Mouse (Mus musculus) embryonic fibroblast, embryonic 13.5 days (primary cell): Measurements from ENCODE around the gene Frs2.

ENCODE experiments used
- CTCF ChIP-seq: IDR thresholded peaks from 2 replicates; pipeline ENCODE4 v1.5.1; 2011; ENCODE audit warnings: mild to moderate bottlenecking, control low read depth, low read length, moderate library complexity, borderline replicate concordance; ENCODE audit not compliant: insufficient read depth
- POLR2A ChIP-seq: IDR thresholded peaks from 2 replicates; pipeline ENCODE4 v1.6.1; 2011; ENCODE audit warnings: low read depth, mild to moderate bottlenecking, control low read depth, low read length, moderate library complexity

DNA sequence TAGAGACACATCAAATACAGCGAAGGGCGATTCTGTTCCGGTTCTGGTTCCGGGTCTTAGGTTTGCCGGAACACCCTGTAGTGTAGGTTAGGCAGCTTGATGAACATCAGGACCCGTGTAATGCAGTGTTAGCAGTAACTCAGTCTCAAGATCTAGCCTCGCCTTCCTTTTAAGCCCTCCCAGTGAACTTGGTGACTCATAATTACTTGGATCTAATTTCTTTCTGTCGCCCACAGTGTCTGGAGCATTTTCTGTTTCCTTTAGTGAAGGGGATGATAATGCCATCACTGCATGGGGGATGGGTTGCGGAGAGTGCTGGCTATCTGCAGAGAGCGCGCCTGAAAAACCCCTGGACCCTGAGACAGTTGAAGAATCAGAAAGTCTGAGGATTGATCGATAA is 26.3 kb upstream of the Frs2 start:
- TF ChIP-seq CTCF = no peak
- TF ChIP-seq POLR2A = peak; percentile 37; the same call in 1 of the 2 replicates
